Mouse (Mus musculus) MEL (cell line): Measurements from ENCODE around the gene Il6st. TPM values are rescaled to one million over a fixed set of nuclear protein-coding genes. Genes with fewer than 3 reads are reported as not detected.

Experiments
- DNase-seq: peaks from one replicate; pipeline ENCODE4 v3.0.0; 2011; ENCODE audit warnings: low read depth, low spot score
- H3K27ac ChIP-seq: 2 replicates; pipeline ENCODE4 v1.5.1; 2012; ENCODE audit warnings: low read depth, mild to moderate bottlenecking, control low read depth, low read length, moderate library complexity; ENCODE audit not compliant: control insufficient read depth
- H3K27me3 ChIP-seq, 2 experiments: fragments of 150-350 bp in 1 of 2; sonication (generic) in 1 of 2; 2 replicates each; pipeline ENCODE4 v1.6.1; 2012; ENCODE audit warnings: low read length in 2 of 2, mild to moderate bottlenecking in 2 of 2, improper control_type of control experiment in 1 of 2, moderate library complexity in 1 of 2; ENCODE audit not compliant: insufficient read depth in 2 of 2, control insufficient read depth in 1 of 2
- H3K36me3 ChIP-seq, 2 experiments: 2 replicates each; pipeline ENCODE4 v1.6.1; 2012 to 2014; ENCODE audit warnings: low read length in 2 of 2, improper control_type of control experiment in 1 of 2, inconsistent platforms in 1 of 2, mild to moderate bottlenecking in 1 of 2; ENCODE audit not compliant: insufficient read depth in 2 of 2, control insufficient read depth in 1 of 2
- H3K4me1 ChIP-seq, 2 experiments: fragments of 150-350 bp in 1 of 2; sonication (generic) in 1 of 2; 2 replicates each; pipeline ENCODE4 v1.6.1; 2012; ENCODE audit warnings: low read length in 2 of 2, improper control_type of control experiment in 1 of 2, mild to moderate bottlenecking in 1 of 2; ENCODE audit not compliant: insufficient read depth in 2 of 2, control insufficient read depth in 1 of 2
- H3K4me3 ChIP-seq, 2 experiments: fragments of 150-350 bp in 1 of 2; sonication (generic) in 1 of 2; 2 replicates each; pipeline ENCODE4 v1.5.1; 2012; ENCODE audit warnings: low read depth in 2 of 2, low read length in 2 of 2, mild to moderate bottlenecking in 2 of 2, moderate library complexity in 2 of 2, control low read depth in 1 of 2, improper control_type of control experiment in 1 of 2; ENCODE audit not compliant: control insufficient read depth in 1 of 2, insufficient read depth in 1 of 2
- H3K79me2 ChIP-seq: 2 replicates; pipeline ENCODE4 v1.6.1; 2012; ENCODE audit warnings: mild to moderate bottlenecking, low read length, moderate library complexity; ENCODE audit not compliant: control insufficient read depth, poor library complexity, insufficient read depth
- H3K9ac ChIP-seq: 2 replicates; pipeline ENCODE4 v1.6.1; 2012; ENCODE audit warnings: low read depth, mild to moderate bottlenecking, control low read depth, low read length, moderate library complexity; ENCODE audit not compliant: control insufficient read depth, poor library complexity, severe bottlenecking
- H3K9me3 ChIP-seq: fragments of 150-350 bp; sonication (generic); replicated peaks from 2 replicates; pipeline ENCODE4 v1.6.1; 2012; ENCODE audit warnings: mild to moderate bottlenecking, low read length, improper control_type of control experiment, moderate library complexity; ENCODE audit not compliant: insufficient read depth
- BHLHE40 ChIP-seq: IDR thresholded peaks from 2 replicates; pipeline ENCODE4 v1.6.1; 2012; ENCODE audit warnings: low read depth, mild to moderate bottlenecking, inconsistent platforms, low read length, improper control_type of control experiment, borderline replicate concordance
- CHD2 ChIP-seq: IDR thresholded peaks from 2 replicates; pipeline ENCODE4 v1.6.1; 2011; ENCODE audit warnings: low read length, improper control_type of control experiment
- CTCF ChIP-seq, 3 experiments: IDR thresholded peaks in 2 of 3; conservative IDR thresholded peaks in 1 of 3; 2 replicates each; pipeline ENCODE4 v1.5.1; 2011 to 2012; ENCODE audit warnings: low read length in 3 of 3, low read depth in 2 of 3, mild to moderate bottlenecking in 2 of 3, improper control_type of control experiment in 1 of 3, inconsistent platforms in 1 of 3, mixed read lengths in 1 of 3, moderate library complexity in 1 of 3; ENCODE audit not compliant: control insufficient read depth in 1 of 3, insufficient read depth in 1 of 3, poor library complexity in 1 of 3, severe bottlenecking in 1 of 3
- E2F4 ChIP-seq: IDR thresholded peaks from 2 replicates; pipeline ENCODE4 v1.6.1; 2011; ENCODE audit warnings: low read depth, low read length, improper control_type of control experiment, borderline replicate concordance
- ELF1 ChIP-seq: IDR thresholded peaks from 2 replicates; pipeline ENCODE4 v1.6.1; 2014; ENCODE audit warnings: low read depth, mild to moderate bottlenecking, inconsistent platforms, low read length, improper control_type of control experiment, moderate library complexity
- EP300 ChIP-seq, 2 experiments: IDR thresholded peaks; 2 replicates each; pipeline ENCODE4 v1.6.1; 2011; ENCODE audit warnings: improper control_type of control experiment in 2 of 2, low read length in 2 of 2, low read depth in 1 of 2, mild to moderate bottlenecking in 1 of 2
- GABPA ChIP-seq: IDR thresholded peaks from 2 replicates; pipeline ENCODE4 v1.6.1; 2012; ENCODE audit warnings: low read depth, mild to moderate bottlenecking, inconsistent platforms, low read length, improper control_type of control experiment, moderate library complexity
- GATA1 ChIP-seq: IDR thresholded peaks from 2 replicates; pipeline ENCODE4 v1.6.1; 2011; ENCODE audit warnings: low read depth, low read length, improper control_type of control experiment
- HCFC1 ChIP-seq: IDR thresholded peaks from 2 replicates; pipeline ENCODE4 v1.6.1; 2012; ENCODE audit warnings: low read depth, mild to moderate bottlenecking, inconsistent platforms, low read length, improper control_type of control experiment, moderate library complexity
- JUND ChIP-seq: IDR thresholded peaks from 2 replicates; pipeline ENCODE4 v1.6.1; 2011; ENCODE audit warnings: low read depth, mild to moderate bottlenecking, improper control_type of control experiment, low read length
- KAT2A ChIP-seq: conservative IDR thresholded peaks from 2 replicates; pipeline ENCODE4 v1.6.1; 2012; ENCODE audit warnings: low read depth, low read length, improper control_type of control experiment, inconsistent platforms
- MXI1 ChIP-seq: IDR thresholded peaks from 2 replicates; pipeline ENCODE4 v1.6.1; 2011; ENCODE audit warnings: mild to moderate bottlenecking, low read depth, low read length, improper control_type of control experiment
- MYC ChIP-seq: IDR thresholded peaks from 2 replicates; pipeline ENCODE4 v1.6.1; 2011; ENCODE audit warnings: low read depth, mild to moderate bottlenecking, low read length, improper control_type of control experiment, moderate library complexity
- NELFE ChIP-seq: IDR thresholded peaks from 2 replicates; pipeline ENCODE4 v1.6.1; 2011; ENCODE audit warnings: low read depth, low read length, improper control_type of control experiment
- NRF1 ChIP-seq: IDR thresholded peaks from 2 replicates; pipeline ENCODE4 v1.6.1; 2014; ENCODE audit warnings: low read depth, mild to moderate bottlenecking, inconsistent platforms, low read length, improper control_type of control experiment, moderate library complexity; ENCODE audit not compliant: poor library complexity, insufficient read depth, severe bottlenecking
- POLR2AphosphoS5 ChIP-seq: IDR thresholded peaks from 2 replicates; pipeline ENCODE4 v1.6.1; 2012; ENCODE audit warnings: low read depth, borderline replicate concordance, mild to moderate bottlenecking, inconsistent platforms, low read length, moderate library complexity, mixed read lengths
- SIN3A ChIP-seq: IDR thresholded peaks from 2 replicates; pipeline ENCODE4 v1.6.1; 2012; ENCODE audit warnings: low read length, improper control_type of control experiment, inconsistent platforms
- TBP ChIP-seq: IDR thresholded peaks from 2 replicates; pipeline ENCODE4 v1.8.0; 2011; ENCODE audit warnings: low read depth, low read length, improper control_type of control experiment
- USF2 ChIP-seq, 2 experiments: IDR thresholded peaks; 2 replicates each; pipeline ENCODE4 v1.6.1; 2011 to 2012; ENCODE audit warnings: improper control_type of control experiment in 2 of 2, low read length in 2 of 2, borderline replicate concordance in 1 of 2, inconsistent platforms in 1 of 2, low read depth in 1 of 2, mild to moderate bottlenecking in 1 of 2; ENCODE audit not compliant: insufficient read depth in 1 of 2
- ZNF384 ChIP-seq: IDR thresholded peaks from 2 replicates; pipeline ENCODE4 v1.6.1; 2012; ENCODE audit warnings: low read depth, mild to moderate bottlenecking, inconsistent platforms, low read length, improper control_type of control experiment
- polyA plus RNA-seq, 2 experiments: library from polyadenylated mRNA; stranded (reverse) in 1 of 2; unstranded in 1 of 2; fragments of >175 nt in 1 of 2; fragments of >200 nt in 1 of 2; gene quantifications; 2 replicates each; pipeline versions ENCODE4 v1.2.1 to v1.2.4; 2012; ENCODE audit warnings: low replicate concordance in 2 of 2, low read depth in 1 of 2; ENCODE audit not compliant: insufficient read length in 2 of 2, insufficient read depth in 1 of 2, missing spikeins in 1 of 2
- total RNA-seq: library from RNA; depleted of rRNA; stranded (reverse); fragments of 300-350 nt; gene quantifications from 2 replicates; pipeline ENCODE4 v1.2.3, GENCODE M21; 2012

Il6st gene
- total and polyA plus RNA-seq, 3 experiments = 1.7 to 3.7 TPM; not detected in 1

GRCm38 (mm10) chr13:112529893-112530292, 66.0 kb downstream of the Il6st start (continued):
- TF ChIP-seq HCFC1 = no peak

DNA sequence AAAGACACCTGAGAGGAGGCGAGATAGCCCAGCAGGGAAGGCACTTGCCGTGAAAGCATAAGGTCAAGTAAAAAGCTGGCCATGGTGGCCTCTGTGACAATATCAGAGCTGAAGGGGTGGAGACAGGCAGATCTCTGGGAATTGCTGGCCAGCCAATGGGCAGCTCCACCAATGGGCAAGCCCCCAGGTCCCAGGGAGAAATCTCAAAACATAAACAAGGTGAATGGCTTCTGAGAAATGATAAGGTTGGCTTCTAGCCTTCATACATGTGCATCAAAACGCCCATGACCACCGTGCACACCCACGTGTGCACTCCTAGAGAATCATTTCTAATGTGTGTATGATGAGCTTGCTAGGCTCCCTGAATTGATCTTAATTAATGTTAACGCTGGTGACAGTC, 68.4 kb downstream of the Il6st start:
- no peak overlapping the region for H3K9ac ChIP-seq
- H3K27ac ChIP-seq = no peak overlapping the region
- no peak for DNase-seq
- H3K9me3 ChIP-seq = no peaks in the 10 kb centered on the region
- peaks cover 0 to 11% of the 10 kb centered on the region in 2 experiments; a peak in 2 of 4 replicates for H3K36me3 ChIP-seq
- TF ChIP-seq TBP (no peak), JUND (no peak), MYC (no peak), CTCF (IDR thresholded peaks at IDR 0.05 in 2 of 3, conservative IDR thresholded peaks at IDR 0.05 in 1 of 3; ENCODE audit: control insufficient read depth in 1 of 3, insufficient read depth in 1 of 3, low read depth in 2 of 3, low read length in 3 of 3, poor library complexity in 1 of 3, severe bottlenecking in 1 of 3) (no peak), GATA1 (no peak), MXI1 (no peak), E2F4 (no peak), CHD2 (no peak), GABPA (no peak), HCFC1 (no peak), USF2 (IDR thresholded peaks at IDR 0.05; ENCODE audit: borderline replicate concordance in 1 of 2, insufficient read depth in 1 of 2, low read depth in 1 of 2, low read length in 2 of 2) (no peak), ZNF384 (no peak), NELFE (no peak), EP300 (IDR thresholded peaks at IDR 0.05; ENCODE audit: low read depth in 1 of 2, low read length in 2 of 2) (no peak), POLR2AphosphoS5 (no peak), NRF1 (no peak), KAT2A (no peak), SIN3A (no peak), ELF1 (no peak), BHLHE40 (no peak)
- TF ChIP-seq, all 39 proteins: peak for 0
- Histone ChIP-seq H3K4me3 (no peak overlapping the region), H3K27me3 (no peaks in the 10 kb centered on the region), H3K4me1 (peaks cover 5 to 7% of the 10 kb centered on the region in 2 experiments), H3K79me2 (no peaks in the 10 kb centered on the region)
